Mouse (Mus musculus): ENCODE measurements around the gene Gm10337.

Gene Gm10337

GRCm38 (mm10) chr15:102499851-102500250, 3.7 kb upstream of the Gm10337 start:
- DNase-seq (ENCODE audit: low spot score), result no peak

- DNase-seq (ENCODE audit: low spot score), result no peak
Measured at GRCm38 (mm10) chr15:102500479-102500878, 3.0 kb upstream of the Gm10337 start.

- no peak for DNase-seq (ENCODE audit: low spot score)
Measured at GRCm38 (mm10) chr15:102501084-102501814, 2.3 kb upstream of the Gm10337 start.

- no peak for DNase-seq (ENCODE audit: low spot score)
Measured at GRCm38 (mm10) chr15:102502254-102502840, 1.2 kb upstream of the Gm10337 start.

DNA sequence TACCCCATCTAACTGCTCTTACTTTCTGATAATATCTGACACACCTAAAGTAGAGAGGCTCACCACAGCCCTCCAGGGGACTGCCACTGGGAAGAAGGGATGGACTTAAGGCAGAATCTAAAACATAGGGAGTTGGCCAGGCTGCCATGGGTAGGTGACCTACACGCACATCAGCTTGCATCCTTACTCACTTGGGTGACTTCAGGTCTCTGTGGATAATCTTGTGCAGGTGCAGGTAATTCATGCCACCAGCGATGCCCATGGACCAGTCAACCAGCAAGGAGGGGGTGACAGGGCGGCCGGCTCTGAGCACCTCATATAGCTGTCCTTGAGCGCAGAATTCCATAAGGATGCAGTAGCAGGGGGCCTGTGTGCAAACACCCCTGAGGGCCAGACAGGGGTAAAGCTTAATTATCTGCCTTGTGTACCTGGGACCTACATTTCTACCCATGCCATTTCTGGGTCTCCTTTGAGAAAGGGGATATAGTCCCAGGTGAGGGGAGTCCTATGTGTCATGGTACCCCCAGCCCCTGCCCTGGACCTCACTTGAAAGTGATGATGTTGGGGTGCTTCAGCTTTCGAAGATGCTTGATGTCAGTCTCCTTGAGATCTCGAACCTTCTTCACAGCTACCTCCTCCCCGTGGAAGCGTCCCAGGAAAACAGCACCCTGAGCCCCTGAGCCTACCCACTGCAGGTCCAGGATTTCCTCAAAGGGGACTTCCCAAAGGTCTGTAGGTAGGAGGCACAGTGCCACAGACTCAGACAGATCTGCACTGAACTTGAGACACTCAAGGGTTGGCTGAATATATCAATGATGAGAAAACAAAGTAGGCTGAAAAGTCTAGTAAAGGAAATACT, 631 bp downstream of the Gm10337 start:
- DNase-seq (ENCODE audit: low spot score), result peak; percentile 3

- DNase-seq (ENCODE audit: low spot score), result peak; percentile 8
Measured at GRCm38 (mm10) chr15:102505073-102505769, 1.7 kb downstream of the Gm10337 start.

DNA sequence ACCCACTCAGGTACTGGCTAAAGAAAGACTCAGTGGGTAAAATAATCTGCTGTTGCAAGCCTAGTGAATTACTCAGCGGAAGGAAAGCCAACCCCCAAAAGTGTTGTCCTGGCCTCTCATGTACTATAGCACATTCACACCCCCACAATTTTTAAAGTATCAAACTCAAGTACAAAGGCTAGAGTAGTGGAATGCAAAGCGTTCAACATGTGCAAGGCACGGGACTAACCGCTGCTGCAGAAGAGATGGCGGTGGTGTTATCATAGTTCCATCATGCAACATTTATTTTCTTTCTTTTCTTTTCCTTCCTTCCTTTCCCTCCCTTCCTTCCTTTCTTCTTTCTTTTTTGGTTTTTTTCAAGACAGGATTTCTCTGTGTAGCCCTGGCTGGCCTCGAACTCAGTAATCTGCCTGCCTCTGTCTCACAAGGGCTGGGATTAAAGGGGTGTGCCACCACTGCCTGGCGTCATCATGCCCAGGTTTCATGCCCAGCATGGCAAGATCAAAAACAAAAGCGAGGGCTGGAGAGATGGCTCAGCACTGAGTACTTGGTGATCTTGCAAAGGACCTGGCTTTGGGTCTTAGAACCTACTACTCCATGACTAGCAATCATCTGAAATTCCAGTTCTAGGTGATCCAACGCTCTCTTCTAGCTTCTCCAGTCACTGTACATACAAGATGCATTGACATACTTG, 2.4 kb downstream of the Gm10337 start:
- DNase-seq (ENCODE audit: low spot score), result peak; percentile 2

- no peak for DNase-seq (ENCODE audit: low spot score)
Measured at GRCm38 (mm10) chr15:102506464-102506830, 2.9 kb downstream of the Gm10337 start.

GRCm38 (mm10) chr15:102506864-102507263, 3.3 kb downstream of the Gm10337 start:
- peak; percentile 2 for DNase-seq (ENCODE audit: low spot score)

- DNase-seq (ENCODE audit: low spot score), result peak; percentile 4
Measured at GRCm38 (mm10) chr15:102507561-102507960, 4.0 kb downstream of the Gm10337 start.

DNA sequence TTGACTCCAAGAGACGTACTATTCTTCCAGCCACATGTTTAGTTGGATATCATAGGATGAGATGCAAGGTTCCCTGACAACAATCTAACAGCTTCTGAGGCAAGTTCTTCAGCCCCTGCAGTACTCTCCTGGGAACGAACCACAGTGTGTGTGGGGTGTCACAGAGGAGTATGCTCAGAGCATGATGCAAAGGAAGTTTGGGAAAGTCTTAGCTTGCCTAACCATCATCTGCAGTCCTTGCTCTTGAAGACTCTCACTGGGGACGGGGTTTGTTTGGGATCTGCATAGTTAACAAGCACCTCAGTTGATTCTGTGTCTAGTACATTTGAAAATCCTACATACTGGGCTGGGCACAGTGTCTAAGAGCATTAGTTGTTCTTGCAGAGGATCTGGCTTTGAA, 4.8 kb downstream of the Gm10337 start:
- DNase-seq (ENCODE audit: low spot score), result peak; percentile 3

- peak; percentile 47 for DNase-seq (ENCODE audit: low spot score)
Measured at GRCm38 (mm10) chr15:102510110-102510509, 6.6 kb downstream of the Gm10337 start.

GRCm38 (mm10) chr15:102510590-102511284, 7.2 kb downstream of the Gm10337 start:
- DNase-seq (ENCODE audit: low spot score), result peak; percentile 90

DNA sequence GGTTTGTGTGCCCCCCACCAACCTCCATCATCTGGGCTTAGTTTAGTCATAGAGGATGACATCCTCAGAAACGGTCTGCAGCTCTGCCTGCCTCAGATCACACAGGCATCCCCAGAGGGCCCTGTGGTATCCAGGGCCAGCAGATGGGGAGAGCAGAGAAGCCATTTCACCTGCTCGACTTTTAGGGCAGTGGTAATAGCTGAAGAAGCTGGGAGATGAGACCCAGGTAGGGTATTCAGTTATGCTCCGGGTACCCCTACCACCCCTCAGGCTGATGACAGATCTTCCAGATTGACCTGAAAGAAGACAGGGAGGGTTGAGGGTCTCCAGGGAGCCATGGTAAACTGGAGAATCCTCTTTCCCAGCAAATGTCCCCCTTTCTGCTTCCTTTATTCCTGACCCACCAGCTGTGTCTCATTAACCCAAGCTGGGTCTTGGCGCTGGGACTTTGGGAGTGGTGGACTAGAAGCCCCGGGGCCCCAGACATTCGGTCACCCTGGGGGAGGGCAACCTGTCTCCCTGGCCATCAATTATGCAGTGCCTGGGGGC, 7.8 kb downstream of the Gm10337 start:
- peak; percentile 8 for DNase-seq (ENCODE audit: low spot score)

GRCm38 (mm10) chr15:102512010-102512409, 8.5 kb downstream of the Gm10337 start:
- peak; percentile 9 for DNase-seq (ENCODE audit: low spot score)

GRCm38 (mm10) chr15:102512471-102512870, 8.9 kb downstream of the Gm10337 start:
- no peak for DNase-seq (ENCODE audit: low spot score)

DNA sequence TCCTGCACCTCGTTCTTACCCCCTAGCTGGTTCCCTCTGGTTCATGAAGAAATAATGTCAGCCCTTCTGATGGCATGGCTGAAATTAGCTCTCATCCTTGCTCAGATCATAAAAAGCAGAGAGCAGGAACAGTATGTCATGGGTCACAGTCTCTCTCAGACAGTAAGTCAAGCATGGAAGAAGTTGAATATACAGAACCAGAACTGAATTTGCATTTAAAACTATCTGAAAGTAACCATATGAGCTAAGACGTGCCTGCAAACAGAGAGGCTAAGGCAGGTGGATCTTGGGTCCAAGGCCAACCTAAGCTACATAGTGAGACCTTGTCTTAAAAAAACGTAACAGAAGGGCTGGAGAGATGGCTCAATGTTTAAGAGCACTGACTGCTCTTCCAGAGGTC, 9.5 kb downstream of the Gm10337 start:
- no peak for DNase-seq (ENCODE audit: low spot score)

DNA sequence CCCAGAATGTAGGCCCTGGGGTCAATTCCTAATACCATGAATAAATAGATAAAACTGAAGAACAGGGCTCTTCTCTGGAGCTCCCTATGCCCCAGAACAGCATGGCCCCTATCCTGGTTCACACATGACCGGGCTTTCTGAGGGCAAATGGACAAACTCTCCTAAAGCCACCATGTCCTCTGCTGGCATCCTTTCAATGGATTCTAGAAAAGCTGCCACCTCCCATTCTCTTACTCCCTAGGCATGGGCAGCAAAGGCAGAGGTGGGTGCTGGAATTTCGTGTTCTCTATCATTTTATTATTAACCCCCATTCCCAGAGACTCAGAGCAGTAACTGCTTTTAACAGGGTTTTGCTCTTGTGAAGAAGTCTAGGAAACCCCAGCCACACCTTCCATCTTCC, 11.7 kb downstream of the Gm10337 start:
- DNase-seq (ENCODE audit: low spot score), result no peak

GRCm38 (mm10) chr15:102515791-102516190, 12.3 kb downstream of the Gm10337 start:
- no peak for DNase-seq (ENCODE audit: low spot score)

GRCm38 (mm10) chr15:102516293-102516692, 12.8 kb downstream of the Gm10337 start:
- no peak for DNase-seq (ENCODE audit: low spot score)

All from layer of hippocampus, adult 11-12 months (tissue).